Mouse (Mus musculus) adipocyte (in vitro differentiated cells): ENCODE data around the gene Cryge.

ENCODE experiments used
- DNase-seq: peaks from one replicate; pipeline ENCODE4 v3.0.0-alpha.2; 2016; ENCODE audit warnings: low spot score

The Cryge gene

GRCm38 (mm10) chr1:65012726-65013125, 38.2 kb downstream of the Cryge start:
- no peak for DNase-seq

- peak; percentile 93 for DNase-seq
Measured at GRCm38 (mm10) chr1:65010153-65010552, 40.8 kb downstream of the Cryge start.

DNA sequence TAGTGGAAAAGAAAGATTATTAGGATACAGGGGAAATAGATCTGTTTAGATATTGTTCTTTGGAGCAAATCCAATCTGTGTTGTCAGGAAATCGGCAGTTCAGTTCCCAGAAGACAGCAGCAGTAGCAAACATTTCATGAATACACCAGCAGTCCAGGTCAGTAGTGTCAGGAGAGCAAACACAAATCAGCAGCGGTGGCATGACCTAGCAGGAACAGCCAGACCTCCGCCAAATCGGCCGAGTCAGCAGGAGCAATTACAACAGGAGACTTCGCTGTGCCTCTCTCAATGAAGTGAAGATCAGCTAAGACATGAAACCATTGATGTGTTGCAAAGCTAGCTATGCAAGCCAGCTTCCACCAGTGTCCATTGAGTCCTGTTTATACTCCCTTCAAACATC, 45.4 kb downstream of the Cryge start:
- DNase-seq = no peak

DNA sequence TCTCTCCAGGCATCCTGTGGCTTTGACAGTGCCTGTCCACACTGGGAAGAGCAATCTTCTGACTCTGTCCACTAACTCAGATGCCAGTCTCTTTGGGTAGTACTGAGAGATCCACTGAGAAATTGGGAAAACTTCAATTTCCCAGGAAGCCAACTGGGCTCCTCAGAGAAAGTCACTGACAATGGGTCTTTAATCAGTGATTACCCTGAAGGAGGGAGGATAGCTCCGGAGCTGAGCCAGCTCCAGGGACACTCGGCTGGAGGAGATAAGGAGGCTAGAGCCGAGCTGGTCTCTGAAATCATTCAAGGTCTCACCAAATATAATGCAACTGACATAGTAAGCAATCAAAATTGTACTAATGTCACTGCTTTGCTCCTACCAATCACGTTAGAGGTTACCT, 46.4 kb downstream of the Cryge start:
- no peak for DNase-seq
